Mouse (Mus musculus) cortical plate, adult 2 months (tissue): ENCODE results near the gene Usp3.

Source experiments
- CTCF ChIP-seq: fragments of 200-500 bp; IDR thresholded peaks from 2 replicates; pipeline ENCODE4 v1.5.1; 2011; ENCODE audit warnings: mild to moderate bottlenecking, control low read depth, low read length; ENCODE audit not compliant: insufficient read depth; ENCODE audit errors: extremely low read depth
- POLR2A ChIP-seq: fragments of 200-500 bp; IDR thresholded peaks from 2 replicates; pipeline ENCODE4 v1.6.1; 2011; ENCODE audit warnings: mild to moderate bottlenecking, low read length, control low read depth; ENCODE audit not compliant: insufficient read depth; ENCODE audit errors: extremely low read depth

DNA sequence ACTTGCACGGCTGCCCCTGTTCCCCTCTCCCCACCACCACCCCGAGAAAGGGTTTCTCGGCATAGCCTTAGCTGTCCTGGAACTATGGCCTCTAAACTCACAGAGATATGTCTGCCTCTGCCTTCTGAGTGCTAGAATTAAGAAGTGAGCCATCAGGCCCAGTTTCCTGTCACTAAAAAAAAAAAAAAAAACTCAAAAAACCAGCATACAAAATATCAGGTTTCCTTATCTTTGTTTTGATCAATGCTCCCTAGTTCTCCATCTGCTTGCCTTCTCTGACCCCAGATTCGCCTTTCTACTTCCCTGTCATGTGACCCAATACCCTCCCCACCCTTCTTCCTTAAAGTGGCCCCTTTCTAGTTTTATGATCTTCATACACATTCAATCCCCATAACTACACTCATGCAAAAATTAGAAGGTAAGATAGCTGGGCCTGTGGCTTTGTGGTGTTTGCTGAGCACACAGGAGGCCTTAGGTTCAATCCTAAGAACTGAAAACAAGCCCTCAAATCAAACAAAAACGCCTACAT is 15.9 kb upstream of the Usp3 start:
- TF ChIP-seq CTCF (no peak), POLR2A (no peak)
